Mouse (Mus musculus) heart, postnatal 36 days (tissue): ENCODE measurements around the gene Gm48551. TPM values are rescaled to one million over a fixed set of nuclear protein-coding genes. Genes with fewer than 3 reads are reported as not detected.

Source experiments
- DNase-seq, 2 experiments: peaks; one replicate each; pipeline ENCODE4 v3.0.0; 2021 to 2022
- intact Hi-C: fragments of 180-260 bp; cut with DNase I; formaldehyde crosslinking; loops from one replicate; pipeline ENCODE4 v1.15.1; 2025
- total RNA-seq, 2 experiments: library from RNA; stranded (reverse); gene quantifications; 2 replicates each; pipeline ENCODE4 v1.2.3; 2021

Gene Gm48551
- total RNA-seq, 2 experiments from 2014 or later = 1.1 to 2.0 TPM

- peak; percentile 23 to 43 for DNase-seq
- intact Hi-C loops = no loop called here
Measured at GRCm38 (mm10) chr10:81426081-81426671, 41.9 kb downstream of the Gm48551 start.

- peak; percentile 80 to 83 for DNase-seq
- intact Hi-C loops = no loop called here
Measured at GRCm38 (mm10) chr10:81426897-81427296, 42.6 kb downstream of the Gm48551 start.

- intact Hi-C loops = no loop called here
- DNase-seq = no peak
Measured at GRCm38 (mm10) chr10:81427327-81427726, 43.1 kb downstream of the Gm48551 start.

- DNase-seq = no peak
Measured at GRCm38 (mm10) chr10:81427804-81428506, 43.7 kb downstream of the Gm48551 start.

GRCm38 (mm10) chr10:81428507-81428870 lies 44.2 kb downstream of the Gm48551 start:
- intact Hi-C loops = no loop called here
- DNase-seq = no peak

More at GRCm38 (mm10) chr10:81427804-81428506, 43.7 kb downstream of the Gm48551 start:
- intact Hi-C loops = no loop called here

GRCm38 (mm10) chr10:81429092-81429491 lies 44.8 kb downstream of the Gm48551 start:
- DNase-seq = no peak
- intact Hi-C loops = no loop called here

- intact Hi-C loops = loop anchor here (1.0 kb wide), 1 partner anchor 15 kb away; no protein-coding TSS in a partner anchor
- peak; percentile 88 to 90 for DNase-seq
Measured at GRCm38 (mm10) chr10:81429605-81430061, 45.4 kb downstream of the Gm48551 start.

GRCm38 (mm10) chr10:81430141-81430830 lies 46.0 kb downstream of the Gm48551 start:
- intact Hi-C loops = loop anchor here (1.0 kb wide), 1 partner anchor 16 kb away; no protein-coding TSS in a partner anchor
- DNase-seq = peak; percentile 83 to 89

GRCm38 (mm10) chr10:81430831-81431525 lies 46.7 kb downstream of the Gm48551 start:
- intact Hi-C loops = loop anchor here (1.0 kb wide), 1 partner anchor 17 kb away; no protein-coding TSS in a partner anchor
- peak in 1 of 2 experiments; percentile 64 for DNase-seq

GRCm38 (mm10) chr10:81431526-81432168 lies 47.4 kb downstream of the Gm48551 start:
- intact Hi-C loops = no loop called here
- DNase-seq = peak; percentile 20 to 27

GRCm38 (mm10) chr10:81432169-81432867 lies 48.1 kb downstream of the Gm48551 start:
- intact Hi-C loops = no loop called here
- DNase-seq = peak in 1 of 2 experiments; percentile 4

GRCm38 (mm10) chr10:81432868-81433262 lies 48.6 kb downstream of the Gm48551 start:
- intact Hi-C loops = no loop called here
- DNase-seq = peak; percentile 88 to 90

GRCm38 (mm10) chr10:81433541-81434289 lies 49.4 kb downstream of the Gm48551 start:
- intact Hi-C loops = loop anchor here (1.0 kb wide), 1 partner anchor 15 kb away; no protein-coding TSS in a partner anchor
- DNase-seq = peak; percentile 46 to 47

GRCm38 (mm10) chr10:81434361-81435263 lies 50.3 kb downstream of the Gm48551 start:
- intact Hi-C loops = loop anchor here (1.0 kb wide), 1 partner anchor 14 kb away; no protein-coding TSS in a partner anchor
- DNase-seq = peak in 1 of 2 experiments; percentile 5

GRCm38 (mm10) chr10:81435436-81435835 lies 51.2 kb downstream of the Gm48551 start:
- DNase-seq = peak; percentile 74 to 75
- intact Hi-C loops = no loop called here

- DNase-seq = no peak
- intact Hi-C loops = loop anchor here (2.0 to 10.0 kb wide), 3 partner anchors 32 to 246 kb away; no protein-coding TSS in a partner anchor
Measured at GRCm38 (mm10) chr10:81441019-81441418, 56.8 kb downstream of the Gm48551 start.
